Mouse (Mus musculus) stomach, postnatal 0 days (tissue): ENCODE results near the gene Crb1.

Experiments used
- CTCF ChIP-seq: IDR thresholded peaks from 2 replicates; pipeline ENCODE4 v1.5.1; 2016; ENCODE audit warnings: antibody characterized with exemption, low read depth, mild to moderate bottlenecking, moderate library complexity
- EP300 ChIP-seq: optimal IDR thresholded peaks from 2 replicates; pipeline ENCODE3; 2016; ENCODE audit warnings: antibody characterized with exemption

DNA sequence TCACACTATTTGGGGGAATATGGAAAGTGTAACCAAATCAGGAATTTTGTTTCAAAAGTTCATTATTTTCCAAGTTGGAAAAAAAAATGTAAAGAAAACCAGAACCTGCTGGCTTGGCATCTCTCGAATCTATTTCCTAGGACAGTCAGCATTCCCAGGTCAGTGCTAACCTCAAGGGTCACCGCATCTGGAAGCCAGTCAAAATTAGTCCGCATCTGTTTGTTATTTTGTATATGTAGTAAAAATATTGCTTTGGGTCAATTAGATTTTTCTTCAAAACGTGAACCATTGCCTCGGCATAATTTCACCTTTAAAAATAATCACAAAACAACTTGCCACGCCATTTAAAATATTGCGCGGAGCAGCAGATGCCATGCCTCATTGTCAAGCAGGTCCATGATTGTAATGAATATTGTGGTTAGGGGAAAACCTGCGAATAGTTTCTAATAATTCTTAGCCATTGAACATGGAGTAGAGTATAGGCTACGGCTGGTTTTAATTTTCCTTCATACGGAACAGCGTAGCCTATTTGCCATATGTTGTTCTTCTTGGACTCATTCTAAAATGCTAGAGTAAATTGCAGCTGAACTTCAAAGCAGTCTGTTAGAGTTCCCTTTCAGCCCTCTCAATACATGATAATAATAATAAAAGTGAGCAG is 130.0 kb downstream of the Crb1 start:
- TF ChIP-seq CTCF = no peak
- TF ChIP-seq EP300 = no peak
